Mouse (Mus musculus) brain, embryonic 14.5 days (tissue): ENCODE measurements around the gene Inafm1.

Source experiments
- CTCF ChIP-seq: fragments of 200-500 bp; IDR thresholded peaks from 2 replicates; pipeline ENCODE4 v1.5.1; 2012; ENCODE audit warnings: inconsistent platforms, mild to moderate bottlenecking, moderate library complexity, borderline replicate concordance; ENCODE audit not compliant: insufficient read depth, insufficient read length; ENCODE audit errors: extremely low read depth
- POLR2A ChIP-seq: fragments of 200-500 bp; IDR thresholded peaks from 2 replicates; pipeline ENCODE4 v1.6.1; 2012; ENCODE audit warnings: mild to moderate bottlenecking, inconsistent platforms, borderline replicate concordance; ENCODE audit not compliant: poor library complexity, insufficient read depth, insufficient read length, severe bottlenecking; ENCODE audit errors: extremely low read depth

- TF ChIP-seq CTCF = no peak
- no peak for TF ChIP-seq POLR2A
Observed at GRCm38 (mm10) chr7:16263843-16264242, 9.6 kb downstream of the Inafm1 start.
